Mouse (Mus musculus) liver, postnatal 0 days (tissue): Measurements from ENCODE around the gene Brdt.

Source experiments
- CTCF ChIP-seq: sonication (generic); IDR thresholded peaks from 2 replicates; pipeline ENCODE4 v1.5.1; 2016; ENCODE audit warnings: antibody characterized with exemption, low read depth
- EP300 ChIP-seq: IDR thresholded peaks from 2 replicates; pipeline ENCODE4 v1.6.1; 2016; ENCODE audit warnings: antibody characterized with exemption, low read depth, mild to moderate bottlenecking

GRCm38 (mm10) chr5:107357723-107358122, 26.8 kb downstream of the Brdt start:
- TF ChIP-seq EP300 (no peak), CTCF (no peak)
